Mouse (Mus musculus): ENCODE results near the gene Rnf150. TPM values are rescaled to one million over a fixed set of nuclear protein-coding genes. Genes with fewer than 3 reads are reported as not detected.

Rnf150 gene
- polyA plus RNA-seq, 1 experiment from 2014 or later: 2.7 TPM

- H3K9ac ChIP-seq: no peak overlapping the region
- WGBS: over 99% methylated on average over 2 of the region's 2 CpGs
- no peaks in the 10 kb centered on the region for H3K9me3 ChIP-seq
- H3K4me1 ChIP-seq: no peaks in the 10 kb centered on the region
- H3K27ac ChIP-seq: no peak overlapping the region
- H3K27me3 ChIP-seq (replicated peaks): no peaks in the 10 kb centered on the region
- no peak overlapping the region for H3K4me2 ChIP-seq
- H3K36me3 ChIP-seq (replicated peaks): no peaks in the 10 kb centered on the region
- H3K4me3 ChIP-seq: no peak overlapping the region
- no peak for ATAC-seq (replicated peaks)
Measured at GRCm38 (mm10) chr8:82959980-82960610, 96.9 kb downstream of the Rnf150 start.

DNA sequence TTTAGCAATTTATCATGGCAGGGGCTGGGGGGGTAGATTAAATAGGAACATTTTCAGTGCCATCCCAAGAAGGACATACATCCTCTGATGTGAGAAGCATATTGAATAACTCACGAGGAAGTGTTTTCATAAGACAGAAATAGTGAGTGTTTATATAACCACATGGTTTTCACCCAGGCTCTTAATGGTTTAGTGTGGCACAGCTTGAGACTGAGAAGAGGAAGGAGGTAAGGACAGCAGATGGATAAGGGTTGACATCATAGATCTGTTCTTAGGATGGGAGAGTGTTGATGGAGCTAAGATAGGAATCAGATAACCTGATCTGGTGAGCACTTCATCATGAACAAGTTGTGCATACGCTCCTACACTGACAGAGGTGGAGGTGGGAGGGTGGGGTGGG, 101.4 kb downstream of the Rnf150 start:
- H3K27me3 ChIP-seq (replicated peaks): no peaks in the 10 kb centered on the region

GRCm38 (mm10) chr8:82967879-82968678, 104.9 kb downstream of the Rnf150 start:
- Histone ChIP-seq H3K9ac (no peak overlapping the region), H3K27ac (no peak overlapping the region), H3K4me1 (peaks cover 10% of the 10 kb centered on the region), H3K4me2 (no peak overlapping the region), H3K4me3 (no peak overlapping the region), H3K9me3 (no peaks in the 10 kb centered on the region), H3K36me3 (replicated peaks) (no peaks in the 10 kb centered on the region), H3K27me3 (replicated peaks) (no peaks in the 10 kb centered on the region)
- 69% methylated on average over 8 of the region's 8 CpGs for WGBS
- ATAC-seq (replicated peaks): no peak

More for the DNA sequence above, 101.4 kb downstream of the Rnf150 start:
- H3K4me3 ChIP-seq: no peak overlapping the region
- no peaks in the 10 kb centered on the region for H3K36me3 ChIP-seq (replicated peaks)
- no peak overlapping the region for H3K27ac ChIP-seq
- no peak overlapping the region for H3K4me2 ChIP-seq
- H3K9ac ChIP-seq: no peak overlapping the region
- no peaks in the 10 kb centered on the region for H3K9me3 ChIP-seq
- H3K4me1 ChIP-seq: no peaks in the 10 kb centered on the region
- WGBS: 88% methylated on average over 2 of the region's 2 CpGs
- ATAC-seq (replicated peaks): no peak

GRCm38 (mm10) chr8:82969967-82970366, 106.8 kb downstream of the Rnf150 start:
- peak; percentile 50 for ATAC-seq (replicated peaks)
- WGBS: 37% methylated on average over 3 of the region's 3 CpGs

DNA sequence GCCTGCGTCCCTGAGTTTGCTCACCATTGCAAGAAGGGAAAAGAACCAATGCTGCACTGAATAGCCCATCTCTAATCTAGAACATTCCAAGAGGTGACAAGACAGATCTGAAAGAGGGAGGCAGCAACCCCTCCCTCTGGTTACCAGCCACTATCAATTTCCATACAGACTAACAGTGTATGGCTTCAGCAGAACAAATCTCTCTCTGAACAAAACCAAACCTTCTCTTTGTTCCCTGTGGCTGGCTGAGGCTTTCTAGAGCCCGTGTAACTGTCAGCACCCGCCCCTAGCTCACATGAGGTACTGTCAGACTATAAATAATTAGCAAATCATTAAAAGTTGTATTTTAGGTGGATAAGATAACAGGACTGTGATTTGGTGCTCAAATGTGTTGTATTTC, 109.7 kb downstream of the Rnf150 start:
- Histone ChIP-seq H3K4me1 (peaks cover 19% of the 10 kb centered on the region), H3K27me3 (replicated peaks) (no peaks in the 10 kb centered on the region), H3K4me3 (no peak overlapping the region), H3K27ac (no peak overlapping the region), H3K4me2 (no peak overlapping the region), H3K9ac (no peak overlapping the region), H3K9me3 (no peaks in the 10 kb centered on the region), H3K36me3 (replicated peaks) (no peaks in the 10 kb centered on the region)
- no peak for ATAC-seq (replicated peaks)
- 52% methylated on average over 3 of the region's 3 CpGs for WGBS

More at GRCm38 (mm10) chr8:82969967-82970366, 106.8 kb downstream of the Rnf150 start:
- no peak overlapping the region for H3K4me3 ChIP-seq
- 0 out of 2 replicates have a peak overlapping the region, but pooled peaks have one; percentile 25 for H3K27ac ChIP-seq
- H3K27me3 ChIP-seq (replicated peaks): no peaks in the 10 kb centered on the region
- H3K4me1 ChIP-seq: peaks cover 19% of the 10 kb centered on the region
- H3K4me2 ChIP-seq: no peak overlapping the region
- no peaks in the 10 kb centered on the region for H3K36me3 ChIP-seq (replicated peaks)
- no peak overlapping the region for H3K9ac ChIP-seq
- H3K9me3 ChIP-seq: no peaks in the 10 kb centered on the region

DNA sequence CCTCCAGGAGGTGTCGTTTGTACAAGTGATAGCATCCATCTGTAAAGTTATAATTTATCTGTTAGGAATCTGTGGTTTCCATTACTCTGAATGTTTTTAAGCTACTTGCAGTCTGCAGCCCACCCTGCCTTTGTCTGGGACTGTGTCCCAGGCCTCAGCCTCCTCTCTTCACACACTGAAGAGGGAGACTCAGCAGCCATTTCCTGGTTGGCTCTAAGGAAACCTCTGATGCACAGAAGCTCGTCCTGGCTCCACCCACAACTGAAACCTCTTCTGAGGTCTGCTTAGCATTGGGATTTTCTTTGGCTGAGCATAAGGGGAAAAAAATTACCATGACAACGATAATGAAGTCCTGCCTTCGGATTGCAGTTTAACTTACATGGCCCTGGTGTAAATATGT, 110.2 kb downstream of the Rnf150 start:
- H3K27ac ChIP-seq: peak overlapping the region; percentile 45; the same call in 1 of the 2 replicates
- no peak overlapping the region for H3K4me2 ChIP-seq

GRCm38 (mm10) chr8:82981244-82981855, 118.2 kb downstream of the Rnf150 start:
- WGBS: 84% methylated on average over 4 of the region's 4 CpGs
- H3K4me3 ChIP-seq: no peak overlapping the region
- H3K27me3 ChIP-seq (replicated peaks): no peaks in the 10 kb centered on the region
- H3K9me3 ChIP-seq: no peaks in the 10 kb centered on the region
- no peak for ATAC-seq (replicated peaks)
- H3K9ac ChIP-seq: no peak overlapping the region
- no peak overlapping the region for H3K27ac ChIP-seq
- no peaks in the 10 kb centered on the region for H3K4me1 ChIP-seq
- H3K36me3 ChIP-seq (replicated peaks): no peaks in the 10 kb centered on the region
- H3K4me2 ChIP-seq: no peak overlapping the region

More for the DNA sequence above, 110.2 kb downstream of the Rnf150 start:
- no peaks in the 10 kb centered on the region for H3K27me3 ChIP-seq (replicated peaks)
- H3K4me3 ChIP-seq: no peak overlapping the region
- no peaks in the 10 kb centered on the region for H3K36me3 ChIP-seq (replicated peaks)
- peak; percentile 71; the same call in 1 of the 2 replicates for ATAC-seq (replicated peaks)
- H3K4me1 ChIP-seq: peaks cover 19% of the 10 kb centered on the region
- WGBS: 34% methylated on average over 4 of the region's 4 CpGs
- no peaks in the 10 kb centered on the region for H3K9me3 ChIP-seq
- no peak overlapping the region for H3K9ac ChIP-seq

- no peak overlapping the region for H3K4me2 ChIP-seq
- no peak overlapping the region for H3K9ac ChIP-seq
- WGBS: 79% methylated on average over 1 of the region's 1 CpGs
- ATAC-seq (replicated peaks): no peak
- no peaks in the 10 kb centered on the region for H3K27me3 ChIP-seq (replicated peaks)
- H3K4me3 ChIP-seq: no peak overlapping the region
- no peaks in the 10 kb centered on the region for H3K36me3 ChIP-seq (replicated peaks)
- H3K9me3 ChIP-seq: no peaks in the 10 kb centered on the region
- H3K27ac ChIP-seq: no peak overlapping the region
- H3K4me1 ChIP-seq: no peaks in the 10 kb centered on the region
Measured at GRCm38 (mm10) chr8:82982873-82983272, 119.7 kb downstream of the Rnf150 start.

DNA sequence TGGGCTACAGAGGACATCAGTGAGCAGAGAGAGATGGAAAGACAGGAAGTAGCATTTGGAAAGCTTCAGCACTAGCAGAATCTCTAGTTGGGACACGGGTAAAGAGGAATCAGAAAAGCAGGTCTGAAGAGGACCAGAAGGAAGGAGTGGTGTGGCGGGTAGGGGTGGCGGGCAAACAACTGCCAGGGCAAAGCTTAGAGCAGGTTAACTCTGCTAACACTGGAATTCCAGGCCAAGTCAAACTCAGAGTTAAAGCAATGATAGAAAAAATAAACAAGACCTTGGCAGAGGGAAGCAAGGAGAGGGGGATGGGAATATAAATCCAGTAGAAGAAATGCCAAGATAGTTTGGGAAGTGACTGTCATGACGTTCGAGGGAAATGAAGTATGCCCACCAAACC, 120.1 kb downstream of the Rnf150 start:
- no peak for ATAC-seq (replicated peaks)
- H3K27me3 ChIP-seq (replicated peaks): no peaks in the 10 kb centered on the region
- H3K4me1 ChIP-seq: no peaks in the 10 kb centered on the region
- no peak overlapping the region for H3K27ac ChIP-seq
- H3K9me3 ChIP-seq: no peaks in the 10 kb centered on the region
- H3K4me3 ChIP-seq: no peak overlapping the region
- no peaks in the 10 kb centered on the region for H3K36me3 ChIP-seq (replicated peaks)
- H3K4me2 ChIP-seq: no peak overlapping the region
- 84% methylated on average over 5 of the region's 5 CpGs for WGBS
- H3K9ac ChIP-seq: no peak overlapping the region

- Histone ChIP-seq H3K4me3 (no peak overlapping the region), H3K36me3 (replicated peaks) (no peaks in the 10 kb centered on the region), H3K4me2 (no peak overlapping the region), H3K4me1 (no peaks in the 10 kb centered on the region), H3K9me3 (no peaks in the 10 kb centered on the region), H3K27ac (no peak overlapping the region), H3K9ac (no peak overlapping the region), H3K27me3 (replicated peaks) (no peaks in the 10 kb centered on the region)
- WGBS: 80% methylated on average over 4 of the region's 4 CpGs
- ATAC-seq (replicated peaks): no peak
Measured at GRCm38 (mm10) chr8:82992093-82992492, 128.9 kb downstream of the Rnf150 start.

GRCm38 (mm10) chr8:82995727-82996438, 132.7 kb downstream of the Rnf150 start:
- Histone ChIP-seq H3K9me3 (no peaks in the 10 kb centered on the region), H3K27me3 (replicated peaks) (no peaks in the 10 kb centered on the region), H3K27ac (no peak overlapping the region), H3K4me1 (no peaks in the 10 kb centered on the region), H3K36me3 (replicated peaks) (no peaks in the 10 kb centered on the region), H3K9ac (no peak overlapping the region), H3K4me2 (no peak overlapping the region), H3K4me3 (no peak overlapping the region)
- 87% methylated on average over 3 of the region's 3 CpGs for WGBS
- ATAC-seq (replicated peaks): no peak

GRCm38 (mm10) chr8:82996843-82997242, 133.7 kb downstream of the Rnf150 start:
- no peak for ATAC-seq (replicated peaks)
- H3K9me3 ChIP-seq: no peaks in the 10 kb centered on the region
- H3K4me2 ChIP-seq: no peak overlapping the region
- no peaks in the 10 kb centered on the region for H3K4me1 ChIP-seq
- H3K27ac ChIP-seq: no peak overlapping the region
- no peak overlapping the region for H3K4me3 ChIP-seq
- no peak overlapping the region for H3K9ac ChIP-seq
- 85% methylated on average over 3 of the region's 3 CpGs for WGBS
- no peaks in the 10 kb centered on the region for H3K27me3 ChIP-seq (replicated peaks)
- H3K36me3 ChIP-seq (replicated peaks): no peaks in the 10 kb centered on the region

Data from midbrain, embryonic 15.5 days (tissue).